Mouse (Mus musculus) thymus, postnatal 25 days (tissue): ENCODE measurements around the gene 2410002F23Rik.
"Not testable (repeated sequence)": the region's sequence is repeated elsewhere in the genome, so short reads cannot be mapped to it uniquely, and the experiment has no call there.

Experiments used
- DNase-seq: peaks from one replicate; pipeline ENCODE4 v3.0.0; 2022

Gene 2410002F23Rik

DNA sequence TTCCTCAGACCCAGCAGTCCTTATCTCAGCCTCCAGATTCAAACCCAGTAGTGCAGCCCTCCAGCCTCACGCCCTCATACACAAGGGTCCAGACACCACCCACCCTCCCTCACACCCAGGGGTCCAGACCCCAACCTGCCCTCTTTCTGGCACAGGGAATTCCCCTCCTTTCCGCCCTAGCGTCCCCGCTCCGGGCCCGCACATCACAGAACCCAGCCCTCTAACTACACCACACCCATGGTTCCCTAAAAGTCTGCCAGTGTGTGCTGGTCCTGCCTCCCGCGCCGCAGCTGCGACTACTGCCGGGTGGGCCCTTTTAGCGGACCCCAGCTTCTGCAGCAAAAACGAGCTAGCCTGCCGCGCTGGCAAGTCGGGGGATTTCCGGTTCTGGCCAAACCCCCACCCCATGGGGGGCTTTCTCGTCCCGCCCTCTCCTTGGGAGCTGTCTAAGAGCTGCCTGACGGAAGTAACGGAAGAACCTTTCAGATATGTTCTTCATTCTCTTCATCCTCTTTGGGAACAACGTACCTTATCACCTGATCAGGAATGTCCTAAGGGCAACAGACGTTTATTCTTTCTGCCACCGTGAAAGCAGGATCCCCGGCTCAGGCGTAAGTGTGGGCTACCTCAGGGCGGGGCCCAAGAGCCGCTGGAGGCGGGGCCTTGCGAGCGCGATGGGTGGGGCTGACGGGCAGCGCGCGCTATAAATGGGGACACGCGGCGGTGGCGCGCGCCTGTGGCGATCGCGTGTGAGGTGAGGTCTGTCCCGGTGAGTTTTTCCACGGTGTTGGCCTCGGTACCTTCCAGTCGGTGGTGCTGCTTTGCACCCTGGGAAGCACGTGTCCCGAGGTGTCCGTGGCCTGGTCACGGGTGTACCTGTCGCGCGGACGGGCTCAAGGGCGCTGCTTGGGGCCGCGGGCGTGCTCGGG, at the start of gene 2410002F23Rik, which contains the start of gene 1700028J19Rik:
Gene 2410002F23Rik (plus strand): TSS at position 668 of the 929 bp plus-strand sequence.
Gene 1700028J19Rik (minus strand): TSS at position 641 of the 929 bp plus-strand sequence.
- peak; percentile 94 for DNase-seq

- no peak for DNase-seq
Measured at GRCm38 (mm10) chr7:44197891-44198290, 48.6 kb upstream of the 2410002F23Rik start, which contains the start of gene Klk1b3. Gene Klk1b3, plus strand, starts transcription at chr7:44198191.

- not testable (repeated sequence) for DNase-seq
Measured at GRCm38 (mm10) chr7:44207135-44207534, 39.4 kb upstream of the 2410002F23Rik start, which contains the start of gene Klk1b4. Gene Klk1b4, plus strand, starts transcription at chr7:44207435.

DNA sequence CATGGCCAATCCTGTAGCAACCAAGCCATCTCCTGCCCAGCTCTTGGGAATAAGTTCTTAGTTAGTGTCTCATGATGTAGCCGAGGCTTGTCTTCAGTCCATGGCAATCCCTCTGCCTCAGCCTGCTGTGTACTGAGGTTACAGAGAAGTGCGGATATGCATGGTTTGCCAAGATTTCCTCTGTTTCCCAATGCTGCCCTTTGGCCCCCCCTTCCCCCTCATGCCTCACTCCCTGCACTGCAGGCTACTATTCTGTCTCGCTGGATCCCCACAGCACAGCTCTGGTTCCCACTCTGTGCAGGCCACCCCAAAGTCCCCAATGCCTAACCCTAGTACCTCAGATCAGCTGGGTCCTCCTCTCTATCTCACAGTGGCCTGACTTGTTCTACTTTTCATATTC, 38.2 kb upstream of the 2410002F23Rik start:
- no peak for DNase-seq

- no peak for DNase-seq
Measured at GRCm38 (mm10) chr7:44215645-44216044, 30.9 kb upstream of the 2410002F23Rik start, which contains the start of gene Klk1b5. Gene Klk1b5, plus strand, starts transcription at chr7:44215945.

- not testable (repeated sequence) for DNase-seq
Measured at GRCm38 (mm10) chr7:44221601-44222000, 24.9 kb upstream of the 2410002F23Rik start.

GRCm38 (mm10) chr7:44222335-44222734, 24.2 kb upstream of the 2410002F23Rik start:
- not testable (repeated sequence) for DNase-seq

- DNase-seq, result no peak
Measured at GRCm38 (mm10) chr7:44225076-44225475, 21.4 kb upstream of the 2410002F23Rik start, which contains the start of gene Klk1. Gene Klk1, plus strand, starts transcription at chr7:44225360.

DNA sequence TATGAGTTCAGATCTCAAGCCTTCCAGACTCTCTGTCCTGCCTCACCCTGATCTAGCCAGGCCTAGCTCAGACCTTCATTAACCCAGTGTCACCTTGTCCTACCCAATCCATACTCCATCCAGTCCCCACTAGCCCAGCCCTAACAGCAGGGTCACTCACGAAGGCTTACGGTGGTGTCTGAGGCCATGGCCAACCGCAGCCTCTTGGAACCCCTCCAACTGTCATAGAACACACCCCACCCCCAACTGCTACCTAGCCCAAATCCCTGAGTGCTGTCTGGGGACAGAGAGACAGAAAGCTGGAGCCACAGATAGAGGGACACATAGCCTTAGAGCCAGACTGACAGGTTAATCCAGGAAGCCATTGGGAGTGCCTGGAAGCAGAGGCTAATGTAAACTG, 10.6 kb upstream of the 2410002F23Rik start, which contains the start of gene Gm36864:
Gene Gm36864 (plus strand): TSS at position 269 of the 400 bp plus-strand sequence.
- no peak for DNase-seq

DNA sequence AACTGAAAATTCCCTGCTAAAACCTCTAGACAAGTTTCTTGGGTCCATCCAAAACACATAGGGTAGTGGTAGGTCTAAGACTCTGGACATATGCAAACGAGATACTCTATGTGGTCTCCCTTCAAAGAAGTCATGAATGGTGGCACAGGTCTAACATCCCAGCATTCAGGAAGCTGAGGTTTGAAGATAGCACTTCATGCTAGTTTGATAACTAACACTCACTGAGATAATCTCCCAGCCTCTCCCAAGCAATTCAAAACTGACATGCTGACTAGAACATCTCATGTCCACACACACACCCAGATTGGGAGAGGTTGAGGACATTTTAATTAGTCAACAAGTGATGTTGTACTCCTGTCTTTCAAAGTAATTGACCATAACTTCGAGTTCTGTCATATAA, 6.6 kb upstream of the 2410002F23Rik start:
- no peak for DNase-seq

DNA sequence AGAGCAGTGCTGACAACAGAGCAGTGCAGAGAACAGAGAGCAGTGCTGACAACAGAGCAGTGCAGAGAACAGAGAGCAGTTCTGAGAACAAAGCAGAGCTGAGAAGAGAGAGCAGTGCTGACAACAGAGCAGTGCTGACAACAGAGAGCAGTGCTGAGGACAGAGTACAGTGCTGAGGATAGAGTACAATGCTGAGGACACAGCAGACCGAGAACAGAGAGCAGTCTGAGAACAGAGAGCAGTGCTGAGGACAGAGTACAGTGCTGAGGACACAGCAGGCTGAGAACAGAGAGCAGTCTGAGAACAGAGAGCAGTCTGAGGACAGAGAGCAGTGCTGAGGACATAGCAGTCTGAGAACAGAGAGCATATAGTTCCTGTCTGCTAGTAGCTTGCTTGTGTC, 5.8 kb upstream of the 2410002F23Rik start:
- DNase-seq, result no peak

DNA sequence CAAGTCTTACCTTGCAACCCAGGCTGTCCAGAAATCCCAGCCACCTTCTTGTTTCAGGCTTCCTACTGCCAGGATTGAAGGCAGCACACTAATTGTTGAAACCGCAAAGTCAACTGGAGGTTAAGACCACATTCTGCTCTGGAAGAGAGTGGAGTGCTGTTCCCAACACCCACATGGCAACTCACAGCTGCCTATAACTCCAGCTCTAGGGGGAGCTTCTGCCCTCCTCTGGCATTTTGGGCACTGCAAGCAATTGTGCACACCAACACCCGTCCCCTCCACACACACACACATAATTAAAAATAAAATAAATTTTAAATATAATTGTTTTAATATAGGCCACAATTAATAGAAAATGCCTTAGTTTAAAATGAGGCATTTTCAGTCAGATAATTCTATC, 5.4 kb upstream of the 2410002F23Rik start:
- no peak for DNase-seq

GRCm38 (mm10) chr7:44244080-44244479, 2.4 kb upstream of the 2410002F23Rik start:
- no peak for DNase-seq

GRCm38 (mm10) chr7:44246984-44247470, 505 bp downstream of the 2410002F23Rik start:
- DNase-seq, result peak; percentile 53

DNA sequence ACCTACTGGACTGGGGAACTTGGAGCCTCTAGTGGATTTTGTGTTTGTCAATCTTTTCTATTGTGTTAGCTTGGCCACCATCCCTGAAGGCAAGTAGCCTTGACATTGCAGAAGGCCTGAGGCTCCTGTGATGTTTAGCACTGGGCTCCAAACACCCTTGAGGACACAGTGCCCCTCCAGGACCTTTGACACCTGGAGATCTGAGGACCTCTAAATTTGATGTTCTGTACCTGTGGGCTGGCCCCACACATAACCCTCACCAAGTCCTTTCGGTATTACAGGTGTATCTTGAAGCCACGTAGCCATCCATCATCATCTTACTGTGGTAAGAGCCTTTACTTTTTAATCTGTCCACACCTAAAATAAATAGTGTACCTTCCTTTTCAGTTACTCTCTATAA, 1.4 kb downstream of the 2410002F23Rik start:
- no peak for DNase-seq

DNA sequence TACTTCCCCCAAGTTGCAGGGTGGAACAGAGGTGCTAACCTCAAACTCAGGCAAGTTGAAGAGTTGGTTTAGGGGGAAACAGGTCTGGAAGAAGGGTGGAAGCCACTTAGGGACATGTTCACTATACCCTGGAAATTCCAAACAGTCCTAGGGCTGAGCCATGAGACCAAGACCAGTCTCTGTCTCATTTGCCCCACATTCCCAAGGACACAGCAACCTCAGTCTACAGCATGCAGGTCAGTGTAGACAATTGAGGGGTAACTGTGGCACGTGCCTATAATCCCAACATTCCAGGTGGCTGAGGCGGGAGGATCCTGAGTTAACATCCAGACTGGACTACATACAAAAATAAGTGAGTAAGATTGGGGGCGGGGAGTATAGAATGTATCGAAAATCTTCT, 2.7 kb downstream of the 2410002F23Rik start:
- DNase-seq, result no peak

DNA sequence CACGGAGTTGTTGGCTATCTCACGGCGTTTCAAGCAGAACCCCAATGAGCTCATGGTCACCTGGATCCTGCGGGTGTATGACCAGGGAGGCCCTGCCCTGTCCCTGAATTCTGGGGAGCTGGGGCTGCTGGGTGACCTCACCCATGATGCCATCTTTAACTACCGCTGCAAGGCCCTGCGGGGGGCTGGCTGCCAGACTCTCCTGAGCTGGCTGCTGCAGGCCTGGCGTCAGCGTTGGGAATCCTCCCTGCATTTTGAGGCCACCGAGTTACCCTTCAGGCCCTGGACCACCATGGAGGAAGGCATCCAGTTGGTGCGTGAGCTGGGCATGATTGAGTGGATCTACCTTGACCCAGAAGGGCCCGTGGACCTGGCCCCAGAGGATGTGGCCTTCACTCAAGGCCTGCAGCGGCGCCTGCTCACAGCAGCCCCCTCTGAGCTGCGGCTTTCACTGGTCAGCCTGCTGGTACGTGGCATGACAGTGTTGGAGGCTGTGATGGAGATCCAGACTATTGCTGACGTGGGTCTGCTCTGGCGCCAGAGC, 4.3 kb downstream of the 2410002F23Rik start:
- DNase-seq, result not testable (repeated sequence)

DNA sequence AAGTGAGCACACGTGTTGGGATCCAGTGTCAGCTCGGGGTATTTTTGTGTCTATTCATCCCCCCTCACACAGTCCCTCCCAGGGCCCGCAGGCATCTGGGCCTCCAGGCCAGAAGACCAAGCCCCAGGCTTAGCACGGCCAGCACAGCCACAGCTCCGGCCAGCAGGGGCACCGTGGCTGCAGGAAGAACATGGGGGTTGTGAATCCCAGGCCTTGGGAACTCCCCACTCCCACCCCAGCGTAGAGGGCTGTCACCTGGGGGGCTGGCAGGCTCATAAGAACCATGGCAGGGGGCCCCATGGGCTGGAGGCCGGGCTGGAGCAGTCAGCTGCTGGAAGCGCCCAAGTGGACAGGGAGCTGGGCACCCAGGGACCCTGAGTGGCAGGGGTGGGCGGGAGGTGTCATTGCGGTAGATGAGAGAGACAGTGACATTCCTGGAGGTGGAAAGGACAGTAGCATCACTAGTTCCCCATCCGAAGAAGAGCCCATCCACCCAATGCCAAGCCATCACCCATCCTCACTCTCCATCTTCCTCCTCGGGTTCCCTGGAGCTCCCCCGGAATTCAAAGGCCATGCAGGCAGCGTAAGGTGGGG, 6.6 kb downstream of the 2410002F23Rik start:
- no peak for DNase-seq

DNA sequence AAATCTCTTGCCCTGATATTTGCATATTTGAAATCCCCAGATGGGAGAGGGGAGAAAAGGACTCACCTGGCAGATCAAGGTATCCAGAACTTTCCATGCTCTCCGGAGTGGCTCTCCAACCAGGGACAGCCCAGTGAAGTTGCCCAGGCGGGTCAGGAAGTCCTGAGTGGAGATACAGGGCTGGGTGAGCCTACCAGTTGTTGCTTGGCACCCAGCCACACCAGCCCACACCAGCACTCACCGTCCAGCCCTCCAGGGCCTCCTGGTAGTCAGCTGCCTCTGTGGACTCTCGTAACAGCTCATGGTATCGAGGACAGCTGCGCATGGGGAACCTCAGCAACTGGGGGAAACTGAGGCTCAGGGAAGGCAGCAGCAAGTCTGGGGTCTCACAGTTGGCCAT, 8.4 kb downstream of the 2410002F23Rik start:
- DNase-seq, result no peak

DNA sequence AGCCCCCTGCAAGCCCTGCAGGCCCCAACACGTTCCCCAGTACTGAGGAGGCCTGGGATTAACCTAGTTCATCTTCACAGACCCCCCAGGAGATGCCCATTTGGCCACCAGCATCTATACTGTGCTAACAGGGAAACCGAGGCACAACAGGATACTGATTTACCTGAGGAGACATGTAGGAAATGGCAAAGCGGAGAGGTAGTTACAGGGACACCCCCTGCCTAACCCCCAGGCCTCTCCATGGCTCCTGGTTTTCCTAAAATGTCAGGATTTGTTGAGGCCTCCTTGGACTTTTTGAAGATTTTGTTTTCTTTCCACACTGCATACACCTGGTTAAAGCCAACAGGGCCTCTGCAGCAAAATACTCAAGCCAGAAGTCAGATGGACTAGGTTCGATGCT, 10.8 kb downstream of the 2410002F23Rik start, which contains the start of gene Acp4:
Gene Acp4 (minus strand): TSS at position 101 of the 400 bp plus-strand sequence.
- no peak for DNase-seq

GRCm38 (mm10) chr7:44260410-44260809, 13.9 kb downstream of the 2410002F23Rik start:
- DNase-seq, result no peak

GRCm38 (mm10) chr7:44261147-44261546, 14.6 kb downstream of the 2410002F23Rik start, which contains the start of gene Gm15517:
Gene Gm15517, plus strand, starts transcription at chr7:44261447.
- DNase-seq, result no peak
